In genomic region chr1:159580335-159580921, GRCm38 (mm10) we compare ENCODE assay signal across 34 mouse cellular contexts. TPM values are rescaled to one million over a fixed set of nuclear protein-coding genes. Genes with fewer than 3 reads are reported as not detected.
A peak's percentile ranks its signal among the peaks of the same experiment; 100 is the strongest.
DNase-seq lines count a peak whose midpoint lies in the region; TF ChIP-seq lines count a peak whose summit lies in the region.
"Had no signal": no experiment of that assay in that cellular context is flagged by ENCODE, and none has a peak within 500 bp of the region (broad histone marks: within the 10 kb centered on the region; RNA-seq: fewer than 3 reads in every experiment).

No protein-coding gene starts in this region.

- DNase-seq in heart, adult 11 months, result peak; percentile 37
- DNase-seq in heart, adult 2 months, result no peak
- DNase-seq in left cerebral cortex, postnatal 4 days, result peak; percentile 50
- DNase-seq in left cerebral cortex, postnatal 36 days (ENCODE audit: low spot score in 2 of 2), result no peak
- peak; percentile 41 for DNase-seq in retina, postnatal 1 day
- no peak for DNase-seq in retina, embryonic 14.5 days (ENCODE audit: low spot score)
- DNase-seq in telencephalon, adult 2 months (ENCODE audit: low read depth, low spot score), result peak; percentile 41
- DNase-seq in spleen, postnatal 36 days (ENCODE audit: low spot score in 2 of 2), result no peak
- DNase-seq: adrenal gland, adult 2 months; cerebellum, adult 18-20 months; cerebellum, postnatal 36 days; embryo, embryonic 11 days; gastrocnemius, postnatal 10 days; heart, adult 18-20 months; heart, postnatal 14 days; kidney, adult 9 months; kidney, postnatal 14 days; layer of hippocampus, postnatal 36 days; midbrain, embryonic 14.5 days; right cerebral cortex, adult 18-20 months; right cerebral cortex, postnatal 4 days; thymus, postnatal 25 days had no signal

- no peak overlapping the region for H3K9ac ChIP-seq in heart, adult 2 months (ENCODE audit: low read depth, low read length)
- H3K9ac ChIP-seq: embryonic facial prominence, embryonic 13.5 days; heart, embryonic 13.5 days; hindbrain, embryonic 15.5 days; limb, embryonic 15.5 days; liver, embryonic 14.5 days; neural tube, embryonic 13.5 days had no signal

- no peaks in the 10 kb centered on the region for H3K27me3 ChIP-seq in heart, adult 2 months (ENCODE audit: control insufficient read depth, insufficient read depth, low read length)
- H3K27me3 ChIP-seq: hindbrain, embryonic 15.5 days; neural tube, embryonic 13.5 days had no signal

- WGBS in heart, adult 2 months, result 68% methylated on average over 8 of the region's 8 CpGs

- TF ChIP-seq CTCF in heart, adult 2 months (IDR thresholded peaks at IDR 0.05), result no peak

- no peak overlapping the region for H3K27ac ChIP-seq in heart, adult 2 months
- H3K27ac ChIP-seq: heart, embryonic 13.5 days; hindbrain, embryonic 15.5 days; limb, embryonic 15.5 days; liver, embryonic 14.5 days; neural tube, embryonic 13.5 days; stomach, postnatal 0 days had no signal

- H3K36me3 ChIP-seq in heart, adult 2 months (ENCODE audit: control insufficient read depth, insufficient read depth, low read length), result no peaks in the 10 kb centered on the region
- H3K36me3 ChIP-seq: embryonic facial prominence, embryonic 13.5 days; heart, embryonic 13.5 days; hindbrain, embryonic 15.5 days; limb, embryonic 15.5 days; neural tube, embryonic 13.5 days had no signal

- TF ChIP-seq POLR2A in heart, adult 2 months (IDR thresholded peaks at IDR 0.05; ENCODE audit: insufficient read depth, low read depth, low read length), result no peak

- TF ChIP-seq EP300 in heart, adult 2 months (IDR thresholded peaks at IDR 0.05; ENCODE audit: insufficient read depth, low read depth, low read length), result no peak

- intact Hi-C loops in heart, adult 2 months (cut with DNase I), result no loop called here
- intact Hi-C loops in left cerebral cortex, postnatal 4 days (cut with DNase I), result no loop called here
- intact Hi-C loops in left cerebral cortex, postnatal 36 days (cut with DNase I), result no loop called here

- no peaks in the 10 kb centered on the region for H3K79me2 ChIP-seq in heart, adult 2 months (replicated peaks; ENCODE audit: control insufficient read depth, insufficient read depth, low read length)

- no peak overlapping the region for H3K4me3 ChIP-seq in heart, adult 2 months
- H3K4me3 ChIP-seq: embryonic facial prominence, embryonic 13.5 days; erythroblast, embryonic 14.5 days; heart, embryonic 13.5 days; hindbrain, embryonic 15.5 days; limb, embryonic 15.5 days; myocyte; neural tube, embryonic 13.5 days had no signal

- H3K4me1 ChIP-seq in heart, adult 2 months (ENCODE audit: control insufficient read depth, insufficient read depth, low read length), result no peaks in the 10 kb centered on the region
- H3K4me1 ChIP-seq: limb, embryonic 15.5 days had no signal

RNA-seq across cellular contexts. Expression of gene Tnr, which starts 56.9 kb away (rescaled TPM):
- total RNA-seq in heart, adult 2 months (2021), result under 1 TPM; 0.03 to 0.23 TPM
- polyA plus RNA-seq in heart, adult 2 months (2012; rRNA removed), result 0.06 TPM in 2 replicates
- 10 to 100 TPM; 72.5 to 90.4 TPM for total RNA-seq in left cerebral cortex, postnatal 4 days (2021)
- total RNA-seq in left cerebral cortex, postnatal 36 days (2021), result 100 to 1,000 TPM; 124 to 141 TPM
- total RNA-seq: megakaryocyte, adult 5-6 weeks; MEL had no signal
- polyA plus RNA-seq: erythroblast, embryonic 14.5 days; heart, embryonic 13.5 days; lung, postnatal 0 days had no signal

Comparison
In these comparisons a context has a peak if more than half of its experiments do, and no peak if none do; other contexts are left out.
1. DNase-seq: peak in heart, adult 11 months (single experiment), left cerebral cortex, postnatal 4 days (single experiment), retina, postnatal 1 day (single experiment) and telencephalon, adult 2 months (single experiment); none in heart, adult 2 months (0 of 2), left cerebral cortex, postnatal 36 days (0 of 2), retina, embryonic 14.5 days (single experiment) and spleen, postnatal 36 days (0 of 2).
2. RNA of gene Tnr, which starts 56.9 kb away (total RNA-seq): 124 to 141 TPM in left cerebral cortex, postnatal 36 days and 72.5 to 90.4 TPM in left cerebral cortex, postnatal 4 days; 0.03 to 0.23 TPM in heart, adult 2 months; every median in the first group is over 10 times any median in the second.